Comparison of ENCODE assay signal across 9 mouse cellular contexts in the genomic region with DNA sequence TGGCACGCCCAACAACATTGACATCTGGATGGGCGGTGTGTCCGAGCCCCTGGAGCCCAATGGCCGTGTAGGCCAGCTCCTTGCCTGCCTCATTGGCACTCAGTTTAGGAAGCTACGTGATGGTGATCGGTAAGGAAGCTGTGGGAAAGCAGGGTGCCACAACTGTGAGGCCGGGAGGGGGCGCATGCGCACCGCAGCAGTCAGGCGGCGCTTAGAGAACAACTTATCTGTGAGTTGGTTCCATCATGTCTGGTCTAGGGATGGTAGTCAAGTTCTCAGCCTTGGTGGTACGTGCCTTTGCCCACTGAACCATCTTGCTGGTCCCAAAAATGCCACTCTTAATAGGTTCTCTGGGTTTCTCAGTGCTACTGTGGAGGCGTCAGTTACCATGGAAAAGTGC. TPM values are rescaled to one million over a fixed set of nuclear protein-coding genes. Genes with fewer than 3 reads are reported as not detected.
DNase-seq lines count a peak whose midpoint lies in the region; ATAC-seq and TF ChIP-seq lines count a peak whose summit lies in the region.
"Had no signal": no experiment of that assay in that cellular context is flagged by ENCODE, and none has a peak within 500 bp of the region (broad histone marks: within the 10 kb centered on the region; RNA-seq: fewer than 3 reads in every experiment).

No protein-coding gene starts in this region.

- H3K27me3 ChIP-seq in heart, embryonic 11.5 days (ENCODE audit: control insufficient read depth, insufficient read depth, low read length): peaks cover 5% of the 10 kb centered on the region; the same call in 1 of the 2 replicates
- H3K27me3 ChIP-seq in hindbrain, postnatal 0 days (ENCODE audit: insufficient read depth, low read length): no peaks in the 10 kb centered on the region
- H3K27me3 ChIP-seq in neural tube, embryonic 13.5 days: no peaks in the 10 kb centered on the region

- no peaks in the 10 kb centered on the region for H3K9me3 ChIP-seq in heart, embryonic 11.5 days (replicated peaks; ENCODE audit: control insufficient read depth, low read length)
- no peaks in the 10 kb centered on the region for H3K9me3 ChIP-seq in hindbrain, postnatal 0 days (ENCODE audit: low read length)
- H3K9me3 ChIP-seq in neural tube, embryonic 13.5 days: no peaks in the 10 kb centered on the region

- H3K36me3 ChIP-seq in heart, embryonic 11.5 days (ENCODE audit: control insufficient read depth, insufficient read depth, low read length): no peaks in the 10 kb centered on the region
- no peaks in the 10 kb centered on the region for H3K36me3 ChIP-seq in hindbrain, postnatal 0 days (ENCODE audit: insufficient read depth, low read length)
- no peaks in the 10 kb centered on the region for H3K36me3 ChIP-seq in neural tube, embryonic 13.5 days

- no peak overlapping the region for H3K27ac ChIP-seq in heart, embryonic 11.5 days (ENCODE audit: low read depth, low read length)
- H3K27ac ChIP-seq in hindbrain, postnatal 0 days: no peak overlapping the region
- H3K27ac ChIP-seq in neural tube, embryonic 13.5 days (replicated peaks): no peak overlapping the region

- no peak for ATAC-seq in heart, embryonic 11.5 days (replicated peaks; ENCODE audit: insufficient number of reproducible peaks, low FRiP score, low TSS enrichment)
- ATAC-seq in hindbrain, postnatal 0 days: 0 out of 2 replicates have a peak, but pooled peaks have one; percentile 18
- no peak for ATAC-seq in neural tube, embryonic 13.5 days (ENCODE audit: low read depth)

- H3K4me1 ChIP-seq in heart, embryonic 11.5 days (ENCODE audit: control insufficient read depth, insufficient read depth, low read length): no peaks in the 10 kb centered on the region
- H3K4me1 ChIP-seq in hindbrain, postnatal 0 days (ENCODE audit: insufficient read depth, low read length): 0 out of 2 replicates have a peak, but pooled peaks cover 6% of the 10 kb centered on the region
- H3K4me1 ChIP-seq in neural tube, embryonic 13.5 days (replicated peaks): no peaks in the 10 kb centered on the region

- no peak overlapping the region for H3K4me3 ChIP-seq in heart, embryonic 11.5 days (ENCODE audit: low read depth, low read length)
- no peak overlapping the region for H3K4me3 ChIP-seq in hindbrain, postnatal 0 days (ENCODE audit: low read length)
- H3K4me3 ChIP-seq in neural tube, embryonic 13.5 days: no peak overlapping the region
- H3K4me3 ChIP-seq: myocyte had no signal

- peak; percentile 67 for TF ChIP-seq CTCF in hindbrain, postnatal 0 days (IDR thresholded peaks at IDR 0.05; ENCODE audit: low read depth)

- H3K9ac ChIP-seq in heart, embryonic 11.5 days (ENCODE audit: low read depth, low read length): no peak overlapping the region
- H3K9ac ChIP-seq in hindbrain, postnatal 0 days (replicated peaks; ENCODE audit: low read length): no peak overlapping the region
- no peak overlapping the region for H3K9ac ChIP-seq in neural tube, embryonic 13.5 days

- WGBS in heart, embryonic 11.5 days (ENCODE audit: insufficient replicate concordance): 49% methylated on average over 14 of the region's 14 CpGs
- WGBS in hindbrain, postnatal 0 days: 39% methylated on average over 14 of the region's 14 CpGs
- 45% methylated on average over 14 of the region's 14 CpGs for WGBS in neural tube, embryonic 13.5 days

- H3K4me2 ChIP-seq in heart, embryonic 11.5 days: no peak overlapping the region
- H3K4me2 ChIP-seq in hindbrain, postnatal 0 days (ENCODE audit: low read depth, low read length): 0 out of 2 replicates have a peak overlapping the region, but pooled peaks have one; percentile 10
- H3K4me2 ChIP-seq in neural tube, embryonic 13.5 days: 0 out of 2 replicates have a peak overlapping the region, but pooled peaks have one; percentile 13

- peak; percentile 33 for DNase-seq in heart, postnatal 4 days
- DNase-seq in thymus, postnatal 4 days: peak; percentile 48
- no peak for DNase-seq in thymus, adult 18-20 months
- peak; percentile 39 for DNase-seq in hindbrain, postnatal 0 days (ENCODE audit: low spot score)
- no peak for DNase-seq in thymus, postnatal 10 days (ENCODE audit: low spot score in 2 of 2)
- DNase-seq in cerebellum, adult 8-10 months: no peak

RNA-seq across cellular contexts. Expression of gene Mpo, which starts 9.2 kb away (rescaled TPM):
- total RNA-seq in heart, postnatal 4 days (2021): under 1 TPM; 0.14 to 0.33 TPM
- polyA plus RNA-seq in heart, embryonic 11.5 days (2014; fragmentation: Nextera tagmentation; extraction: Ambion mirVana): 6.7 and 9.4 TPM in 2 replicates
- 0.37 TPM in 1 of 2 replicates, not detected in the other for total RNA-seq in hindbrain, postnatal 0 days (2014; rRNA removed)
- polyA plus RNA-seq in hindbrain, postnatal 0 days (2015; fragmentation: Nextera tagmentation; extraction: Ambion mirVana): 0.10 and 0.55 TPM in 2 replicates
- 1.2 and 1.5 TPM in 2 replicates for polyA plus RNA-seq in neural tube, embryonic 13.5 days (2015; fragmentation: Nextera tagmentation; extraction: Ambion mirVana)
- polyA plus RNA-seq: myocyte had no signal

RNA-seq across cellular contexts. Expression of gene Lpo, which starts 25.5 kb away (rescaled TPM):
- not detected for total RNA-seq in heart, postnatal 4 days (2021)
- 0.34 TPM in 1 of 2 replicates, not detected in the other for polyA plus RNA-seq in heart, embryonic 11.5 days (2014; fragmentation: Nextera tagmentation; extraction: Ambion mirVana)
- 3.4 and 4.9 TPM in 2 replicates for total RNA-seq in hindbrain, postnatal 0 days (2014; rRNA removed)
- 3.3 and 4.3 TPM in 2 replicates for polyA plus RNA-seq in hindbrain, postnatal 0 days (2015; fragmentation: Nextera tagmentation; extraction: Ambion mirVana)
- 0.18 and 0.39 TPM in 2 replicates for polyA plus RNA-seq in neural tube, embryonic 13.5 days (2015; fragmentation: Nextera tagmentation; extraction: Ambion mirVana)
- polyA plus RNA-seq: myocyte had no signal

RNA-seq across cellular contexts. Expression of gene Tspoap1, which starts 42.3 kb away (rescaled TPM):
- total RNA-seq in heart, postnatal 4 days (2021): under 1 TPM in 1 of 2 experiments, not detected in 1; 0.07 TPM
- 0.72 and 1.2 TPM in 2 replicates for polyA plus RNA-seq in heart, embryonic 11.5 days (2014; fragmentation: Nextera tagmentation; extraction: Ambion mirVana)
- total RNA-seq in hindbrain, postnatal 0 days (2014; rRNA removed): 103 and 137 TPM in 2 replicates
- 33.2 and 35.6 TPM in 2 replicates for polyA plus RNA-seq in hindbrain, postnatal 0 days (2015; fragmentation: Nextera tagmentation; extraction: Ambion mirVana)
- polyA plus RNA-seq in neural tube, embryonic 13.5 days (2015; fragmentation: Nextera tagmentation; extraction: Ambion mirVana): 24.9 and 27.0 TPM in 2 replicates

RNA-seq across cellular contexts. Expression of gene Mks1, which starts 50.4 kb away (rescaled TPM):
- 1 to 10 TPM; 5.6 to 5.7 TPM for total RNA-seq in heart, postnatal 4 days (2021)
- 5.9 and 6.1 TPM in 2 replicates for polyA plus RNA-seq in heart, embryonic 11.5 days (2014; fragmentation: Nextera tagmentation; extraction: Ambion mirVana)
- 10.2 and 17.4 TPM in 2 replicates for total RNA-seq in hindbrain, postnatal 0 days (2014; rRNA removed)
- 8.0 and 8.4 TPM in 2 replicates for polyA plus RNA-seq in hindbrain, postnatal 0 days (2015; fragmentation: Nextera tagmentation; extraction: Ambion mirVana)
- polyA plus RNA-seq in neural tube, embryonic 13.5 days (2015; fragmentation: Nextera tagmentation; extraction: Ambion mirVana): 12.7 and 15.0 TPM in 2 replicates

Comparison
In these comparisons a context has a peak if more than half of its experiments do, and no peak if none do; other contexts are left out.
1. DNase-seq: peak in heart, postnatal 4 days (single experiment), thymus, postnatal 4 days (single experiment) and hindbrain, postnatal 0 days (single experiment); none in thymus, adult 18-20 months (0 of 2), thymus, postnatal 10 days (0 of 2) and cerebellum, adult 8-10 months (single experiment).
2. RNA of gene Tspoap1, which starts 42.3 kb away (polyA plus RNA-seq): 33.2 to 35.6 TPM in hindbrain, postnatal 0 days and 24.9 to 27.0 TPM in neural tube, embryonic 13.5 days; 0.72 to 1.2 TPM in heart, embryonic 11.5 days; every median in the first group is over 10 times any median in the second.